Mouse (Mus musculus) gastrocnemius, postnatal 14 days (tissue): Measurements from ENCODE around the gene Emilin3. TPM values are rescaled to one million over a fixed set of nuclear protein-coding genes. Genes with fewer than 3 reads are reported as not detected.
A peak's percentile ranks its signal among the peaks of the same experiment; 100 is the strongest.

ENCODE experiments used
- DNase-seq: peaks from one replicate; pipeline ENCODE4 v3.0.0; 2021; ENCODE audit warnings: mixed read lengths
- intact Hi-C: fragments of 180-260 bp; cut with DNase I; formaldehyde crosslinking; loops from one replicate; pipeline ENCODE4 v1.15.1; 2025; ENCODE audit warnings: low total_unique reads
- total RNA-seq, 2 experiments: library from RNA; stranded (reverse); gene quantifications; 2 replicates each; pipeline ENCODE4 v1.2.3; 2021

Emilin3 gene
- total RNA-seq, 2 experiments from 2014 or later, result 2.1 to 3.8 TPM

GRCm38 (mm10) chr2:160918154-160918929, 6.2 kb upstream of the Emilin3 start:
- DNase-seq, result no peak
- intact Hi-C loops, result no loop called here

GRCm38 (mm10) chr2:160917313-160917712, 5.2 kb upstream of the Emilin3 start:
- DNase-seq, result no peak
- intact Hi-C loops, result no loop called here

GRCm38 (mm10) chr2:160916714-160917113, 4.6 kb upstream of the Emilin3 start:
- DNase-seq, result no peak
- intact Hi-C loops, result no loop called here

GRCm38 (mm10) chr2:160915821-160916610, 3.9 kb upstream of the Emilin3 start:
- DNase-seq, result no peak
- intact Hi-C loops, result no loop called here

GRCm38 (mm10) chr2:160914656-160915055, 2.5 kb upstream of the Emilin3 start:
- DNase-seq, result no peak
- intact Hi-C loops, result no loop called here

GRCm38 (mm10) chr2:160911558-160912201, 448 bp downstream of the Emilin3 start:
- no peak for DNase-seq

GRCm38 (mm10) chr2:160910633-160911032, 1.5 kb downstream of the Emilin3 start:
- DNase-seq, result no peak
- intact Hi-C loops, result no loop called here

More at GRCm38 (mm10) chr2:160911558-160912201, 448 bp downstream of the Emilin3 start:
- intact Hi-C loops, result no loop called here

- DNase-seq, result no peak
- intact Hi-C loops, result no loop called here
Measured at GRCm38 (mm10) chr2:160908607-160909006, 3.5 kb downstream of the Emilin3 start.

GRCm38 (mm10) chr2:160906101-160906500, 6.0 kb downstream of the Emilin3 start:
- DNase-seq, result no peak
- intact Hi-C loops, result no loop called here

GRCm38 (mm10) chr2:160905301-160905700, 6.8 kb downstream of the Emilin3 start:
- intact Hi-C loops, result no loop called here
- DNase-seq, result no peak

GRCm38 (mm10) chr2:160901656-160902412, 10.3 kb downstream of the Emilin3 start:
- no peak for DNase-seq
- intact Hi-C loops, result no loop called here

- intact Hi-C loops, result no loop called here
- DNase-seq, result no peak
Measured at GRCm38 (mm10) chr2:160891697-160892096, 20.4 kb downstream of the Emilin3 start.

- no peak for DNase-seq
- intact Hi-C loops, result no loop called here
Measured at GRCm38 (mm10) chr2:160891045-160891444, 21.1 kb downstream of the Emilin3 start.

GRCm38 (mm10) chr2:160887859-160888258, 24.3 kb downstream of the Emilin3 start:
- DNase-seq, result no peak
- intact Hi-C loops, result loop anchor here (5.0 kb wide), 2 partner anchors 126 to 171 kb away; no protein-coding TSS in a partner anchor

GRCm38 (mm10) chr2:160887284-160887683, 24.8 kb downstream of the Emilin3 start:
- peak; percentile 79 for DNase-seq
- intact Hi-C loops, result loop anchor here (5.0 kb wide), 2 partner anchors 125 to 170 kb away; no protein-coding TSS in a partner anchor

GRCm38 (mm10) chr2:160886221-160886620, 25.9 kb downstream of the Emilin3 start:
- intact Hi-C loops, result loop anchor here (5.0 kb wide), 2 partner anchors 124 to 169 kb away; no protein-coding TSS in a partner anchor
- no peak for DNase-seq

GRCm38 (mm10) chr2:160884830-160885229, 27.3 kb downstream of the Emilin3 start:
- peak; percentile 49 for DNase-seq
- intact Hi-C loops, result loop anchor here (5.0 kb wide), 2 partner anchors 123 to 168 kb away; no protein-coding TSS in a partner anchor

- peak; percentile 88 for DNase-seq
- intact Hi-C loops, result no loop called here
Measured at GRCm38 (mm10) chr2:160883912-160884311, 28.2 kb downstream of the Emilin3 start.

- DNase-seq, result peak; percentile 56
- intact Hi-C loops, result no loop called here
Measured at GRCm38 (mm10) chr2:160882436-160882835, 29.7 kb downstream of the Emilin3 start.
